Mouse (Mus musculus) embryo, embryonic 10 days (tissue): ENCODE measurements at regions not wholly inside any gene's neighbourhood (a gene's known extent, or its start where the extent isn't known, plus 50 kb on each side); places are given as distances from the start of the nearest gene placed in this dataset.

Experiments
- DNase-seq: peaks from one replicate; pipeline ENCODE4 v3.0.0-alpha.2; 2015; ENCODE audit warnings: low spot score

DNA sequence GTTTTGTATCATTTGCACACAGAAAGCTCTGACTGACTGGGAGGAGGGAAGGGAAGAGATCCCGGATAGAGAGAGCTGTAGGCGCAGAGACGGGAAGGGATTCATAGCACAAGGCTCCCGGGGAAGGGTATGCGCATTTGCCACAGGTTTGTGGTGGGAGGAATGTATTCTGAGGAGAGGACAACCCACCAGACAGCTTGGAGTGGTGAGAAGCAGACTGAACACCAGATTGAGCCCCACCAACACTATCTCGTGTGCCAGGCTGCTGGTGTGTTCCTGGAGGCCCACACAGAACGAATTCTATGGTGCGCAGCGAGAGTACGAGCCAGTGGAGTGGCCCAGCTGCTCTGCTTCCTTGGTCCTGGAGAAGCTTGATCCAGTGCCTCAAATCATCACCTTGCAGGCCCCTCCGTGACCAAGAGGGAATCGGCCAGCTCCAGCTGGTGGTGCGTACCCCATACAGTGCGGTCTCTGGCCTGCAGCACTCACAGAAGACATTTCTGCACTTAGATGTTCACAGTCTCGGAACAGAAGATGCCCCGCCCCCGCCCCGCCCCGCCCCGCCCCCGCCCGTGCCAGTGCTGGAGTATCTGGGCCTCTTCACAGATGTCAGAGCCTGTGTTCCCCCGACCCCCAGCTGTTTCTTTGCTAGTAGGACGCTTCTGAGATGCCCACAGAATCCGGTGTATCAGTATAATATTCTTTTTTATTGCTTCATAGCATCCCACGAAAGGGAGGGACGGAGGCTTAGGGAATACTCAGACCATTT, 92.8 kb upstream of the Tmem189 start:
- DNase-seq = no peak

DNA sequence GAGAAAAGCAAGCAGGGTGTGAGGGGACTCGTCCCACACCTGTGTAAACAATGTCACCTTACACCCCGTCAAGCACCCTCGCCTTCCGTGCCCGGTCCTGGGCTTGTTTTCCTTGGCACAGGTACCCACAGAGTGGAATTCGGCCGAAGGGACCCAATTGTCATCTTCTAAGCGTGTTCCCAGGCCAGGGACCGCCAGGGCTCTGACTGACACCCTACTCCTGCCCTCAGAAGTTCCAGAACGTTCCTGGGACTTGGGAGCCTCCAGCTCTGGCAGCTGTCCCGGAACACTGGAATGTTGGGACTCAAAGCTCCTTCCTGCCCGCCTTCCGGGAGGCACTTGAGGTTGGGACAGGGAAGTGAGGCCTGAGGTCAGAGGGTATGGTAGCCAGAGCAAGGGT, 91.9 kb upstream of the Tmem189 start:
- no peak for DNase-seq

DNA sequence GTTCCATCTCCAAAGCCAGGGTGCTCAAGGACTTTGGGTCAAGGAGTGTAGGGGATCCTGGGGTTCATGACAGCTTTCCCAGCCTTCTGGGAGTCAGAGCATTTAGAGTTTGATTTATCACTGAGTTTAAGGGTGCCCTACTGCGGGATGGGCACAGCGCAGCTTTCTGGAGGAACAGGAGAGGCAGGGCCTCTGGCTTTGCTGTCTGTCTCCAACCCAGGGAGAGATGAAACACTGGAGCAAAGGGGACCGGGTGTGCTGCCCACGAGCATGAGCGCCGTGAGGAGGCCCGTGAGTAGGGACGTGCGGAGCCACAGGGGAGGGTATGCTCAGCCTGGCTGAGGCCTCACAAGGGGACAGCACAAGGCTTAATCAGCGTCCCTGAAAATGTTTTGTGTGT, 89.1 kb upstream of the Tmem189 start:
- no peak for DNase-seq

DNA sequence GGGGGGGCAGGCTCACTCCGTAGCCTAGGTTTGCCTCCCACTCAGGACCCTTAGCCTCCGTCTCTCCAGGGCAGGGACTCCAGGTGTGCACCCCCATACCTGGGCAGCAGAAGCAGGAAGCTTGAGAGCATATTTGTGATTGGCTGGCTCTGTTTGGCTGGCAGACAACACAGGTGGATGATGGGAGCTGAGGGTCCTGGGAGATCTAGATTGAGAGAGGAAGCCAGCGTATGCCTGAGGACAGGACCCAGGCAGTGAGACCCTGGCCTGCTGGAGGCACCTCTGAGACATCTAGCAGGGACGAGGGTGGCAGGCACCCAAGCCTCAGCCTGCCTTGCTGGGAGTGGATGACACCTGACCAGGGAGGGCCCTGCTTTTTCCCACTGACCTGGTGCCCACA, 88.6 kb upstream of the Tmem189 start:
- no peak for DNase-seq

DNA sequence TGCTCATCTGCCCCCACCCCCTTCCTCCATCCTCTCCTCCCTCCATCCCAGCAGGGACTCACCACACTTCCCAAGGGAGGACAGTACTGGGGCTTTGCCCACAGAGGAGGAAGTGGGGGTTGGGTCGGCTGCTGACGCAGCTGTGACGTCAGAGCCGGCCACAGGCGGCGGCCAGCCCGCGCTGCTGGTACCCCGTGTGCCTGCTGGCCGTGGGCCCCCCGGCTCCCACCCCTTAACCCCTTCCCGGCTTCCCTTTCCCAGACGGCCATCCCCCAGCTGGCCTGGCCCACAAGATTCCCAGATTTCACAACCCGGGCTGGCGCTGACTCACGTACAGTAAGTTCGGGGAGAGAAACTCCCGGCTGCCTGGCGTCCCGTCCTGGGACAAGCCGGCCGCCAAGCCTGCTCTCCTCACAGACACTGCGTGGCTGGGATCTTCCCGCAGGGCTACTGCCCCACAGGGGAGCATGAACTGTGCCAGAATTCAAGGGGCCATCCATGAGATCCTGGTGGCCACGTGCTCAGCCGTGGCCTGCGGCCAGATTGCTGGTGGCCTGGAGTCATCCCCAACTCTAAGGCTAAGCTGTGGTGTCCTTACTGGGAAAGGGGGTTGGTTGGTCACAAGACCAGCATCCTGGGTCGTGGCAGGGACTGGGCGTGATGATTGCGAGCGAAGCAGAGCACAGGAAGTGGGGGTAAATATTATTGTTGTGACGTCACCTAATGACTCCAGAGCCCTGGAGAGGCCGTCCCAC, 87.9 kb upstream of the Tmem189 start:
- peak; percentile 75 for DNase-seq

DNA sequence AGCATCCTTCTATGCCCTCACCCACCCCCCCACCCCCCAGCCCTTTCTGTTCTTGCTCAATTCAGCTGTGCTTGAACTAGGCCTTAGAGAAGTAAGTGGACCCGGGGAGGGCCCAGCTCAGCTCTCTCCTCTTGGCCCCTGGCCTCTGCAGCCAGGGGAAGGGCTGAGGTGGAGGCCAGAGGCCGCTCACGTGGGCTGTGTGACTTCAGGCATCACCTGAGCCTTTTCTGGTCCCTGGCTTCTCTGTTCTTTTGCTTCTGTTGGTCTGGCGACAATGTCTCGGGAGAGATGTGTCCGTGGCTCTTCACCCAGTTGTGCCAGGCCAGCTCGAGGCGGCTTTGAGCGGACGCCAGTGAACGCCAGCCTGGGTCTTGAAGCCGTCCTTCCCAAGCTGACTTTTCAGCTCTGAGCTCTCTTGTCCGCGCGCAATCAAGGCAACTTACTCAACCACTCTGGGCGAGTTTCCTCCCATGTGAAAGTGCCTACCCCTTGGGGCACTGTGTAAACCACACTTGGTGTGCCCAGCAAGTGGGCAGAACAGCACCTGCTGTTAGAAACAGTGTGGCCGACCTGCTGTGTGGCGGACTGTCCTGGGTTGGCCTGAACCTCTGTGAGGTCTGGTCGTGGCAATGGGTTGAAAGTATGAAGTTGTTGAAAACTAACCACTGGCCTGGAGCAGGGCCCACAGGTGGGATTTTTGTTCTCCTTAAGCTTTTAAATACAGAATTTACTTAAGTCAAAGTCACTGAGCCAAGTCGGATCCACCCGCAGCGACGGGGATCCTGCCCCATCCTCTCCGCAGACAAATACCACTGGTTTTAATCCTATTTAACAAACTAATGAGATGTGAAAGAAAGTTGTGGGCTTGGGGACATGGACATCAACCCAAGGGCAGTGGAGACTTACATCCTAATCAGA, 86.9 kb upstream of the Tmem189 start:
- no peak for DNase-seq

DNA sequence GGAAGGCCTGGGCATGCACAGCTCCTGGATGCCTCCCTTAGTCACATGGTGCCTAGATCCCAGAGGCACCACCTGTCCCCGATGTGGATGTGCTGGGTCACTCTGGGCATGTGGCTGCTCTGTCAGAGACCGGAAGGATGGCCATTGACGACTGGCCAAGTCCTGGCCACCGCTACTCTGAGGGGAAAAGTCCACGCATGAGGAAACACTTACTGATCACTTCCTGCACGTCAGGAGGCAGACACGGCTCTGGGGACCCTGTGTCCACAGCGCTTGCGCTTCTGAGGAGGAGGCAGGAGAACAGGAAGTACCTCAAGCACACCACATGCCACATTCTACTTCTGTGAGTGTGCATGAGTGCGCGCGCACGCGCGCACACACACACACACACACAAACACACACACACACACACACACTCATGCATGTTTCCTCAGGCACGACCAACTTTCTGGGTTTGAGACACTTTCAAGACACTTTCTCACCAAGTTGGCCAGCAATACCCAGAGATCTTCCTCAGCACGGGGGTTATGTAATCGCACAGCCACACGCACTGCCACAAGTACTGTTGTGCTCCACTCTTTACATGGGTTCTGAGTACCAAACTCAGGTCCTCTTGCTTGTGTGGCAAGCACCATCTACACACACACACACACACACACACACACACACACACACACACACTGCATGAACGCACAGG, 85.7 kb upstream of the Tmem189 start:
- DNase-seq = no peak

DNA sequence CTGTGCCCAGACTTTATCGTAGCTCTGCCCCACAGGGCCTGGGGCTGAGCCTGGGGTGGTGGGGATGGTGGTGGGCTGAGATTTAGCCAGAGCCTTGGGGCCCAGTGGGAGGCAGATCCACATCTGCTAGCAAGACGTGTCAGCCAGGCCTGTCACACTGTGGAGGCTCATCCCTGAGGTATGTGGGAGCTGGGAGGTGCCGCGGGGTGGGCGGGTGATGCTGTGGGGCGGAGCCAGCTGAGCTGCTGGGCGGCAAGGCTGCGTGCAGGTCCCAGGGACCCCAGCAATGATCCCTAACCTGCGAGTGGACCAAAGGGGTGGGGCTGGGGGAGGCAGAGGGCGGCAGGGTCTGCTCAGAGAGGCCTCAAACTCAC, 85.2 kb upstream of the Tmem189 start:
- no peak for DNase-seq

DNA sequence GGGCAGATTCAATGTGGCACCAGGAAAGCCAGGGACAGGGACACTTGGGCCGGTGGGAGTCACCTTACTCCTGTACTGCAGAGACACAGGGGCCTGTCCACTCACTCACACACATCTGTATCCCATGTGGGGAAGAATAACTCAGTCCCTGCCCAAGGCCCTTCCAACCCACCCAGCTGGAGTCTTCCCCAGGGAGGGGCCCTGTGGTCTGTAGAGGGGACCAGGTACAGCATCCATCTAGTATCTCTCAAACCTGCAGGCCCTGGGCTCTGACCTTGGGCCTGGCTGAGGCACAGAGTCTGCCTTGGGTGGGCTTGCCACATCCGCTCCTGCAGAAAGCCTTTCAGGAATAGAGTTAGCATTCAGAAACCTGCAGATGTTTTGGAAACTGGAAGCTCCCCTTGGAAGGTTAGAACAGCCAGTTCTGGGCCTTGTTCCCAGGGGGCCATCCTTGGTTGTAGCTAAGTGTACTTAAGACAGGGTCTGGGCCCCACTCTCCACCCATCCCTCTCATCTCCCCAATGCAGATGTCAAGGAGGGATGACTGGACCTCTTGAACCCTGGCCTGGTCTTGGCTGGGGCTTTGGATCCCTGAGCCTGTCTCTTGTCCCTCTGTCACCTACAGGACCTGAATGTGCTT, 84.7 kb upstream of the Tmem189 start:
- no peak for DNase-seq

DNA sequence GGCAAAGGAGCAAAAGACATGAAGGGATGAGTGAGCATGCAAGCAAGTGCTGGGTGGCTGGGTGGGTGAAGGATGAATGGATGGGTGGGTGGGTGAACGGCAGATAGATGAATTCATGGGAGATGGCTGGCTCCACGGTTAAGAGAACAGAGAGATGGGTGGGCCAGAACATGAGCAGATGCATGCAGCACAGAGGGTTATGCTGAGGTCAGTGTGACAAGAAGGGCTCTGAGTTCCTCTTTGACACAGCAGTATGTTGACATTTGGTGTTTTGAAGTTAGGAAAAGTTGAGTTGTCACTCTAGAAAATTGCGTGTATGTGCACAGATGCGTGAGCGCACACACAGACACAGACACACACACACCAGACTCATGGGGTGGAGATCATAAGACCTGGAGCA, 83.2 kb upstream of the Tmem189 start:
- DNase-seq = no peak

DNA sequence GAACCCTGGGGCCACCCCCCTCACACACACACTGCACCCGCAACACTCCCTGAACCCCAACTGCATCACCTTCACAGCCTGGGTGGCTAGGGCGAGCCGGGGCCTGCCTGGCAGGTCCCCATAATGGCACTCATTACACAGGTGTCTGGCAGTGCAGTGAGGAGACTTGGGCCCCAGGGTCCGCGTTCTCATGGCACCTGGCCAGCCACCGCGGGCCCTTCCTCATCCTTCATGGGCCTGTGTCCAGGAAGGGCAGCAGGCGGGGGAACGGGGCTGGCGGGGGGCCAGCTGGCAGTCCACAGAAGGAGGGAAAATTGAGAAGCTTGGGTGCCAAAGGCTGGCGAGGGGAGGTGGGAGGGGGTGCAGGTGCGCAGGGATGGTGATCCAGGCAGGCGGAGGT, 78.3 kb upstream of the Tmem189 start:
- no peak for DNase-seq

DNA sequence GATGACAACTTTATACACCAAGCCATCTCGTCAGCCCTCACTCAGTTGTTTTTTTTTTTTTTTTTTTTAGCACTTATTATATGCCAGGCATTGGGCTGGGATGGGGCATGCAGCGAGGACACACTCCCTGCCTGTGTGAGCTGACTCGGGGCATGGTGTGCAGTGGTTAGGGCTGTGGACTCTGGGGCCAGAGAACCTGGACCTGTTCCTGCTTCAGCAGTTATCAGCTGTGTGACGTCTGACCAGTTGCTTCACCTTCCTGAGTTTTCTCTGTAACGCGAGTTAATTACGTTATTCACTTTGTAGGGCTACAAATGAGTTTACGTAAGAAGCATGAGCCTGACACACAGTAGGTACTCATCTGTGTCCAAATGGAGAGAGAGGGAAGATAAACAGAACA, 77.7 kb upstream of the Tmem189 start:
- no peak for DNase-seq

DNA sequence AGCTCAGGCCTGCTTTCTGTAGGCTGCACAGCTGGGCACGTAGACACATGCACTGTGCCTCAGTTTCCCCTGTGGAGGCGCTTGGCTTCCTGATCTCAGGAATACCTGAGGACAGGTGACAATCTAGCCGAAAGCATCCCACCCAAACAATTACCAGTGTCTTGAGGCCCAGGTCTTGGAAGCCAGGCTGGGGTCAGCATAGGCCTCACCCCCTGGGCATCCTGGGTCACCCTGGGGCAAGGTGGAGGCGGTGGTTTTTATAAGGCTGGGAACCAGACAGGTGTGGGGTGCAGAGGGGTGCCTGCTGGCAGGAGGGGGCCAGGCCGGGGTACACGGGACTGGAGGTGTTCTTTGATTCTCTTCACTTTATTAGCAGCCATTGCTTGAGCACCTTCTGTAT, 76.2 kb upstream of the Tmem189 start:
- no peak for DNase-seq

DNA sequence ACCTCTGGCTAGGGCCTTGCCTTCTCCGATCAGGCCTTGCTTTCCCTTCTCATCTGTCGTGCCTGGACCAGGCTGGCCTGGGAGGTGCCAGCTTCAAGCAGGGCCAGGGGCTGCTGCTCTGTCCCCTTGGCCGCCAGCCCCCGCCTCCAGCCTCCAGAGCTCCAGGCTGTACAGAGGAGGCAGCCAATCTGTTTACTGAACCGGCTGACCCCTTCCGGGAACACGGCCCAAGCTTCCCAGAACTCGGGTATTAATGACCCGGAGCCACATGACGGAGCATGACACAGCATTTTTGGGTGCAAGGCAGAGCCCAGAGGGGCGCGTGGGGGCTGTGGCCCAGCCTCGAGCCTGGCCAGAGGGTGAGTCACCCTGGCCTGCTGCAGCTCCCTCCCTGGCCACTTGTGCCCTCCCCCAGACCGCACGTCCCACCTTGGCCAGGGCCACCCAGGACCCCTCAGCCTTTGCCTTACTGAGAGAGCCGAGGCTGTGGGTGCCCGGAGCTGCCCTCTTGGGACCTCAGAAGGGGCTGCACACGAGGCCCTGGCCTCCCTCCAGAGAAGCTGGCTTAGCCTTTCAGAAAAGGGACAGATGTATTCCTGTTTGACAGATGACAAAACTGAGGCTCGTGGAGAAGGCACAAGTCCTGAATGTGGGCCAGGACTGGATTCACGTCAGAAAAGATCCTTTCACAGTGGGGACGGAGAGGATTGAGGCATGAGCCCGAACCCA, 75.6 kb upstream of the Tmem189 start:
- peak; percentile 75 for DNase-seq

DNA sequence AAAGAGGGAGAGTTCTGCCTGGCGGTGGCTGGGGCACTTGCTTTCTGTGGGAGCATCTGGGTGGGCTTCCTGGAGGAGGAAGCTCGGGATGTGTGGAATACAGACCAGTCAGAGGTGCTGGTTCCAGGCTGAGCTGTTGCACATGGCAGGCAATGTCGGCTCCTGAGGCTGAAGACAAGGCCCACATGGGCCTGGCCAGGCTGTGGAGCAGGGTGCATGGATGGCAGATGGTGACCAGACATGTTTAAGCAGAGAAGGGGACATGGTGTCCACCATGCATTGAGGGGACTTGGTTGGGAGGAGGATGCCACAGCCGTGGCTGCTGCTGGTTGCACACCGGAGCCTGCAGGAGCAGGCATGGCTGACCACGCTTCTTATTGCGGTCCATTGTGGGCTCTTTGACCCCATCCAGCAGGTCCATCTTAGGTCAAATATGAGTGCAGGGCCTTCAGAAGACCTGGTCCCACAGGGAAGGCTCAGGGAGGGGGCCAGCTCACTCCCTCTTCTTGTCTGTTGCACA, 74.3 kb upstream of the Tmem189 start:
- no peak for DNase-seq

DNA sequence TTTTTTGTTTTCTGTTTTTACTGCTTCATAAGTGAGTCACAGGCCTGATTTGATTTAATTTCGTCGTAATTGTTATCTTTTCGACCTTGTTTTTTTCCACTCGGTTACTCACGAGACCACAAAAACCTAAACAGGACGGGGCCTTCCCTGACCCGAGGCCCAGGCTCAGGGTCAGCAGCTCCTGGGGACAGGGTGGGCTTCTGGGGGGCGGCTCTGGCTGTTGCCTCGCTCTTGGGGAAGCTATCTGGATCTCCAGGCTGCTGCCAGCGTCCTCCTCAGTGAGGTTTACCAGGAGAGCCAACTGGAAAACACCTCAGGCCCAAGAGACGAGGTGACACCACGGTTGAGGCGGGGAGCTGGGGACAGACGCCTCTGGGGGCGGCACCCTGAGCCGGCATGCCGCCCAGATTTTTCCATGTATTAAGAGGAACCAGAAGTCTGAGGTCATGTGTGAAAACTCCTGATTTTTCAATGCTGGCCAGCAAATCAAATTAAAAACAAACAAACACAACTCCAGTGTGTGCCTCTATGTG, 71.8 kb upstream of the Tmem189 start:
- no peak for DNase-seq

DNA sequence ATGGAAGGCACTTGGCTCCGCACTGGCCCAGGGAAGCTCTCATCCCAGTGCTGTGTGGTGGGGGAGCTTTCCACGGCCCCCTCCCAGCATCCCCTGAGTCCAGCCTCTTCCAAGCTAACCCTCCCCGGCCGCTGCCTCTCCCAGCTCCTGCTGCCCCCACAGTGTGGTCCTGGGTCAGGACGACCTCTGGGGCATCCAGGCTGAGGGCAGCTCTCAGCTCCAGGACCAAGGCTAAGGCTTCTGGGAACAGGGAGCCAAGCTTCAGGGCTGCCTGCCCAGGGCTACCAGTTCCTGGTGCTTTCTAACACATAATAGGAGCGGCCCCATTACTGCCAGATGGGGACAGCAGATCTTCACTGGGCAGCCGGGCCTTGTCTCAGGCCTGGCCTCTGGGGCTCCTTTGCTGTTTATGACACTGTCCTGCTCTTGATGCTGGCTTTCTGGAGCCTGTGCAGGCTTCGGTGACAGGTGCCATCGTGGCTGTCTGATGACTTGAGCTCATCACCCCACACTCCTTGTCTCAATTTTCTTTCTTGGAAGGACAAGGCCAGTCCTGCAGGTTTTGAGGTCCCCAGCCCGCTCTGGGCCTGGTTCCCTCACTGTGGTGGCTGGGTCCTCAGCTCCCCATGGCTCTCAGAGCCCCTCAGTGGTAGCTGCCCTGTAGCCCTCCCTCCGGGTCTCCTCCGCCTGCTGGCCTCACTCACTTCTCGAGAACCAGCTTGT, 71.2 kb upstream of the Tmem189 start:
- no peak for DNase-seq

DNA sequence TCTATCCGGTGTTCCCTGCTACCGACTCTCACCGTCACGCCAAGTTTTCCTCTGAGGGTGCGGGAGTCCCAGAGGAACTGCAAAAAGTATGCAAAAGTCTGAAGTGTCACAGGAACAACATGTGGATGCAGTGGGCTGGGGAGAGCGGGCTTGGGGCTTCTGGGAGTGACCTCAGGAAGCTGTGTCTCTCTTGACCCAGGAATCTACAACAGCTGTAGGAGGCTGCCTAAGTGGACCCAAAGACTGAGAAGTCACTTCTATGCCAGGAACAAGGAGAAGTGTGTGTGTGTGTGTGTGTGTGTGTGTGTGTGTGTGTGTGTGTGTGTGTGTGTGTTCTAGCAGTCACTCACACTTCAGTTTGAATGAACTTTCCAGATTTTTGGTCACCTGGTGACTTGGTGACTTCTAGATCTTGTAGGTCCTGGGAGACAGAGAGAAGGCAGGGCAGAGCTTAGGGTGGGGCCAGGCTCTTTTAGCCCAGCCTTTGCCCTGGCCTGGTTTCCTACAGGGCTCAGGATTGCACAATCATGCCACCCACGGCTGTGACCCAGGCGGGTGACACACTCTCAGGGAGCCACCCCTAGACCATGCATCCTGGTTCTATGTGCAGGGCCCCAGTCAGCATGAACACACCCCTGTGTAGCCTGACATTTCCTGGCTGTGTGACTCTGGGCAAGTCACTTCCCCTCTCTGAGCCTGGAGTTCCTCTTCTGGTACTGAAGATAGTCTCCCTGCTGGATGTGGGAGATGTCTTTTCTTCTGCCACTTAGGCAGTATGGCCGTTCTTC, 70.2 kb upstream of the Tmem189 start:
- no peak for DNase-seq
